Mouse (Mus musculus): ENCODE measurements around the gene Gm10577.

DNA sequence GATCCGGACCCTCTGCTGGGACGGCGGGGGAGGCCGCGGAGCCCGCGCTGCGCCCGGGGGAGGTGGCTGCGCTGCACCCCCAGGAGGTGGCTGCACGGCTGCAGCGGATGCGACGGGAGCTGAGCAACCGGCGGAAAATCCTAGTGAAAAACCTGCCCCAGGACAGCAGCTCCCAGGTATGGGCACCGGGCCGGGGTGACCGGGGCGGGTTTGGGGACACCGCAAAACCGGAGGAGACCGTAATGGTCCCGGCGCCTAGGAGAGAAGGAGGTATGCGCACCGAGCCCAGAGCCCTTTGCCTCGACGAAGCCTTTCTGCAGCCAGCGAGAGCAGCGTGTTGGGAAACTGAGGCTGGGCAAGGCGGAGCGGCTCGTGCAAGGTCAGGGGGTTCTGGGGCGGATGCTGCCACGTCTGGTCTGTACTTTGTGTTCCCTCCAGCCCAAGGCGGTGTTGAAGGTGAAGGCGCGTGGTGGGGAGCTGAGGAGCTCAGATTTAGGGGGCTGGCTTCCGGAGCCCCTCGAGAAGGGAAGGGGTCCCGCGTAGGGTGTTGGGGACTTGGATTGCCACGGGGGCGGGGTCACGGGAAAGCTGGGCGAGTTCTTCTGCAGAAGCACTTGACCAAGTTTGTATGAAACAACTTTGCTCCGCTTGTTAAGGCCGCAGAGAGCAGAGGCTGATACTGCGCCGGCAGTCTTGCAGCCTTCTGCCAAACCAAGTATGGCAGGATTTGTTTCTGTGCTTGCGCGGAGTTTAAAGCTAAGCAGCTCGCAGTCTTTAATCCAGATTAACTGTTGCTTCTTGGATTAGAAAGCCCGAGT lies 48.9 kb upstream of the Gm10577 start:
- TF ChIP-seq POLR2A (IDR thresholded peaks at IDR 0.05; ENCODE audit: borderline replicate concordance, insufficient read depth, low read length) (no peak), CTCF (IDR thresholded peaks at IDR 0.05; ENCODE audit: borderline replicate concordance, insufficient read depth, low read depth, low read length) (no peak)
